Mouse (Mus musculus) bone marrow macrophage, adult 2 months (primary cell): Measurements from ENCODE around the gene Gla.

ENCODE experiments used
- CTCF ChIP-seq: IDR thresholded peaks from 2 replicates; pipeline ENCODE4 v1.5.1; 2012; ENCODE audit warnings: low read depth, mild to moderate bottlenecking, low read length, moderate library complexity
- POLR2A ChIP-seq: IDR thresholded peaks from 2 replicates; pipeline ENCODE4 v1.6.1; 2012; ENCODE audit warnings: mild to moderate bottlenecking, low read depth, low read length, borderline replicate concordance

DNA sequence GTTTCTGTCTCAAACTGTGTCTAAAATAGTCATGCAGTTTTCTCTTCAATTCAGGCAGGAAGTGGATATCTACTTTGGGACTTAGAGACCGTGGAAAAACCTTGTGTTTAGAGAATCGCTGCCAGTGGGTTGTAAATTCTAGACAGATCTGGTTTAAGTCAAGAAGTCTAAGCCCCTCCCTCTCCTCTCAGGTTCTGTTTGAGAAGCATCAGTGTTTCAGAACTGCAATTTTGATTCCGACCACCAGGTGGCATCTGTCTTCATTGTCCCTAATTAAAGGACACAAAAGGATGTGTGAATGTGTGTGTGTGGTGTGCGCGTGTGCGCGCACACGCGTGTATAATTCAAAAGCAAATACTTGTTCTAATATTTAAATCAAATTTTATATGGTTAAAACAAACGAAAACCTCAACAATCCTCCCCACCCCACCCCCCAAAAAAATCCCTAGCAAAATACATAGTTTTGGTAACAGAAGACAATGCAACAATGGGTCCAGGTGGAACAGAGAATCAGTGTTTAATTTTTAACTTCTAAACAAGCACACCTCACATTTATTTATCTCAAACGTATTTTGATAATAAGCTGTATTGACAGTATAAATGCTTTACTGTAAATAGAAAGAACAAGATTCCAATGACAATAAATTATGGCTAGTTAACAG, 47.2 kb upstream of the Gla start:
- TF ChIP-seq CTCF (no peak), POLR2A (no peak)
